9 mouse cellular contexts compared by ENCODE assay signal in genomic region chr8:112569471-112570141, GRCm38 (mm10). TPM values are rescaled to one million over a fixed set of nuclear protein-coding genes. Genes with fewer than 3 reads are reported as not detected.
A peak's percentile ranks its signal among the peaks of the same experiment; 100 is the strongest.
DNase-seq lines count a peak whose midpoint lies in the region; ATAC-seq and TF ChIP-seq lines count a peak whose summit lies in the region.
"Had no signal": no experiment of that assay in that cellular context is flagged by ENCODE, and none has a peak within 500 bp of the region (broad histone marks: within the 10 kb centered on the region; RNA-seq: fewer than 3 reads in every experiment).

Gene Cntnap4, plus strand, starts transcription at chr8:112570043.

- H3K36me3 ChIP-seq in embryonic facial prominence, embryonic 10.5 days (replicated peaks), result no peaks in the 10 kb centered on the region
- H3K36me3 ChIP-seq in hindbrain, postnatal 0 days (ENCODE audit: insufficient read depth, low read length), result no peaks in the 10 kb centered on the region
- H3K36me3 ChIP-seq in midbrain, embryonic 12.5 days, result no peaks in the 10 kb centered on the region
- no peaks in the 10 kb centered on the region for H3K36me3 ChIP-seq in kidney, adult 2 months (ENCODE audit: control insufficient read depth, insufficient read depth, low read length)

- peak within 1 kb of the TSS; percentile 54 for H3K9ac ChIP-seq in hindbrain, postnatal 0 days (replicated peaks; ENCODE audit: low read length)
- peak within 1 kb of the TSS; percentile 49 for H3K9ac ChIP-seq in midbrain, embryonic 12.5 days (replicated peaks)

- peaks cover 31% of the 10 kb centered on the region for H3K27me3 ChIP-seq in embryonic facial prominence, embryonic 10.5 days (replicated peaks; ENCODE audit: low read depth, poor library complexity, severe bottlenecking)
- no peaks in the 10 kb centered on the region for H3K27me3 ChIP-seq in hindbrain, postnatal 0 days (ENCODE audit: insufficient read depth, low read length)
- peaks cover 6% of the 10 kb centered on the region for H3K27me3 ChIP-seq in midbrain, embryonic 12.5 days
- no peaks in the 10 kb centered on the region for H3K27me3 ChIP-seq in kidney, adult 2 months (replicated peaks; ENCODE audit: control insufficient read depth, insufficient read depth, low read length)

- 2% methylated on average over 18 of the region's 18 CpGs for WGBS in embryonic facial prominence, embryonic 10.5 days
- under 1% methylated on average over 18 of the region's 18 CpGs for WGBS in hindbrain, postnatal 0 days
- WGBS in midbrain, embryonic 12.5 days, result 2% methylated on average over 18 of the region's 18 CpGs
- 3% methylated on average over 18 of the region's 18 CpGs for WGBS in kidney, adult 2 months

- DNase-seq in layer of hippocampus, adult 11-12 months (ENCODE audit: low spot score), result peak; percentile 34
- no peak for DNase-seq in layer of hippocampus, adult 9-10 months (ENCODE audit: low spot score)
- DNase-seq in embryonic facial prominence, embryonic 10.5 days (ENCODE audit: low spot score), result peak; percentile 56
- DNase-seq in hindbrain, postnatal 0 days (ENCODE audit: low spot score), result peak; percentile 77
- peak; percentile 60 for DNase-seq in telencephalon, adult 2 months (ENCODE audit: low read depth, low spot score)
- DNase-seq in urinary bladder, postnatal 25 days (ENCODE audit: low spot score), result no peak
- no peak for DNase-seq in kidney, adult 2 months

- peaks cover 13% of the 10 kb centered on the region; the same call in 1 of the 2 replicates for H3K4me1 ChIP-seq in embryonic facial prominence, embryonic 10.5 days
- no peaks in the 10 kb centered on the region for H3K4me1 ChIP-seq in hindbrain, postnatal 0 days (ENCODE audit: insufficient read depth, low read length)
- H3K4me1 ChIP-seq in midbrain, embryonic 12.5 days, result peaks cover 6% of the 10 kb centered on the region; the same call in 1 of the 2 replicates
- H3K4me1 ChIP-seq in kidney, adult 2 months (ENCODE audit: control insufficient read depth, insufficient read depth, low read length), result no peaks in the 10 kb centered on the region

- no peak for TF ChIP-seq POLR2A in kidney, adult 2 months (IDR thresholded peaks at IDR 0.05; ENCODE audit: low read depth, low read length)

- ATAC-seq in hindbrain, postnatal 0 days, result peak; percentile 85
- peak; percentile 76 for ATAC-seq in midbrain, embryonic 12.5 days (ENCODE audit: low FRiP score, low read depth)

- no peak within 1 kb of the TSS for H3K27ac ChIP-seq in embryonic facial prominence, embryonic 10.5 days (replicated peaks)
- peak within 1 kb of the TSS; percentile 80 for H3K27ac ChIP-seq in hindbrain, postnatal 0 days
- no peak within 1 kb of the TSS for H3K27ac ChIP-seq in midbrain, embryonic 12.5 days (replicated peaks)
- no peak within 1 kb of the TSS for H3K27ac ChIP-seq in kidney, adult 2 months (ENCODE audit: insufficient read depth, low read depth, low read length)

- peak within 1 kb of the TSS; percentile 51 for H3K4me3 ChIP-seq in embryonic facial prominence, embryonic 10.5 days
- peak within 1 kb of the TSS; percentile 55 for H3K4me3 ChIP-seq in hindbrain, postnatal 0 days (ENCODE audit: low read length)
- peak within 1 kb of the TSS; percentile 48 for H3K4me3 ChIP-seq in midbrain, embryonic 12.5 days
- no peak within 1 kb of the TSS for H3K4me3 ChIP-seq in kidney, adult 2 months (ENCODE audit: insufficient read depth, low read depth, low read length)

- TF ChIP-seq CTCF in hindbrain, postnatal 0 days (IDR thresholded peaks at IDR 0.05; ENCODE audit: low read depth), result no peak
- TF ChIP-seq CTCF in kidney, adult 2 months (conservative IDR thresholded peaks at IDR 0.05; ENCODE audit: insufficient read depth, insufficient read length, low read depth, low read length), result no peak

- peak within 1 kb of the TSS; percentile 60 for H3K4me2 ChIP-seq in hindbrain, postnatal 0 days (ENCODE audit: low read depth, low read length)
- H3K4me2 ChIP-seq in midbrain, embryonic 12.5 days (replicated peaks), result peak within 1 kb of the TSS; percentile 73

- no peaks in the 10 kb centered on the region for H3K9me3 ChIP-seq in embryonic facial prominence, embryonic 10.5 days
- no peaks in the 10 kb centered on the region for H3K9me3 ChIP-seq in hindbrain, postnatal 0 days (ENCODE audit: low read length)
- no peaks in the 10 kb centered on the region for H3K9me3 ChIP-seq in midbrain, embryonic 12.5 days

RNA-seq across cellular contexts. Expression of gene Cntnap4, which starts in this region (rescaled TPM):
- 0.30 and 0.44 TPM in 2 replicates for polyA plus RNA-seq in embryonic facial prominence, embryonic 10.5 days (2016; fragmentation: Nextera tagmentation; extraction: Ambion mirVana)
- total RNA-seq in hindbrain, postnatal 0 days (2014; rRNA removed), result 37.8 and 43.0 TPM in 2 replicates
- polyA plus RNA-seq in hindbrain, postnatal 0 days (2015; fragmentation: Nextera tagmentation; extraction: Ambion mirVana), result 15.8 and 16.6 TPM in 2 replicates
- 2.2 and 2.6 TPM in 2 replicates for polyA plus RNA-seq in midbrain, embryonic 12.5 days (2016; fragmentation: Nextera tagmentation; extraction: Ambion mirVana)
- polyA plus RNA-seq in kidney, adult 2 months (2012; rRNA removed), result 0.02 TPM in 1 of 2 replicates, not detected in the other
- polyA plus RNA-seq: liver, embryonic 16.5 days had no signal

Comparison
In these comparisons a context has a peak if more than half of its experiments do, and no peak if none do; other contexts are left out.
1. DNase-seq: peak in layer of hippocampus, adult 11-12 months (single experiment), hindbrain, postnatal 0 days (single experiment) and telencephalon, adult 2 months (single experiment); none in layer of hippocampus, adult 9-10 months (single experiment), urinary bladder, postnatal 25 days (single experiment) and kidney, adult 2 months (single experiment).
2. Peak in DNase-seq and H3K4me3 ChIP-seq in embryonic facial prominence, embryonic 10.5 days; RNA of the gene not detected or under 1 TPM.